In genomic region chr16:11040603-11041002, GRCm38 (mm10) we compare ENCODE assay signal across 19 mouse cellular contexts.
"Had no signal": no experiment of that assay in that cellular context is flagged by ENCODE, and none has a peak within 500 bp of the region (broad histone marks: within the 10 kb centered on the region; RNA-seq: fewer than 3 reads in every experiment).

No protein-coding gene starts in this region.

- H3K27me3 ChIP-seq: liver, embryonic 15.5 days; lung, embryonic 15.5 days; midbrain, embryonic 13.5 days; midbrain, embryonic 15.5 days; stomach, embryonic 15.5 days had no signal

- H3K27ac ChIP-seq: liver, embryonic 13.5 days; liver, embryonic 15.5 days; lung, embryonic 15.5 days; macrophage; midbrain, embryonic 13.5 days; midbrain, embryonic 15.5 days; neural tube, embryonic 13.5 days; stomach, embryonic 15.5 days; stomach, postnatal 0 days had no signal

- H3K9me3 ChIP-seq: liver, embryonic 13.5 days; liver, embryonic 15.5 days; lung, embryonic 15.5 days; megakaryocyte, embryonic 14.5 days; midbrain, embryonic 13.5 days; midbrain, embryonic 15.5 days; neural tube, embryonic 13.5 days; stomach, embryonic 15.5 days had no signal

- DNase-seq: liver, embryonic 13.5 days; liver, postnatal 0 days; lung, adult 2 months; lung, postnatal 14 days; lung, postnatal 36 days; right cerebral cortex, postnatal 14 days; thymus, adult 2 months; thymus, postnatal 25 days had no signal

- H3K4me3 ChIP-seq: liver, embryonic 13.5 days; liver, embryonic 15.5 days; lung, embryonic 15.5 days; megakaryocyte, embryonic 14.5 days; midbrain, embryonic 13.5 days; midbrain, embryonic 15.5 days; neural tube, embryonic 13.5 days; stomach, embryonic 15.5 days had no signal

- ATAC-seq: liver, postnatal 0 days; lung, postnatal 0 days; midbrain, embryonic 13.5 days; midbrain, embryonic 15.5 days had no signal

- H3K9ac ChIP-seq: liver, embryonic 13.5 days; liver, embryonic 15.5 days; liver, postnatal 0 days; lung, embryonic 15.5 days; midbrain, embryonic 13.5 days; midbrain, embryonic 15.5 days; neural tube, embryonic 13.5 days; stomach, embryonic 15.5 days had no signal

- H3K36me3 ChIP-seq: liver, embryonic 13.5 days; liver, embryonic 15.5 days; lung, embryonic 15.5 days; midbrain, embryonic 13.5 days; midbrain, embryonic 15.5 days; neural tube, embryonic 13.5 days; stomach, embryonic 15.5 days had no signal

- H3K4me2 ChIP-seq: liver, embryonic 13.5 days; liver, embryonic 15.5 days; lung, embryonic 15.5 days; midbrain, embryonic 11.5 days; midbrain, embryonic 13.5 days; midbrain, embryonic 15.5 days; neural tube, embryonic 13.5 days; stomach, embryonic 15.5 days had no signal

- H3K4me1 ChIP-seq: liver, embryonic 13.5 days; liver, embryonic 15.5 days; midbrain, embryonic 13.5 days; midbrain, embryonic 15.5 days; neural tube, embryonic 13.5 days; stomach, embryonic 15.5 days had no signal
